Mouse (Mus musculus) thymus, postnatal 14 days (tissue): ENCODE results near the gene Kptn.

Experiments used
- DNase-seq: peaks from one replicate; pipeline ENCODE4 v3.0.0; 2021

Gene Kptn

DNA sequence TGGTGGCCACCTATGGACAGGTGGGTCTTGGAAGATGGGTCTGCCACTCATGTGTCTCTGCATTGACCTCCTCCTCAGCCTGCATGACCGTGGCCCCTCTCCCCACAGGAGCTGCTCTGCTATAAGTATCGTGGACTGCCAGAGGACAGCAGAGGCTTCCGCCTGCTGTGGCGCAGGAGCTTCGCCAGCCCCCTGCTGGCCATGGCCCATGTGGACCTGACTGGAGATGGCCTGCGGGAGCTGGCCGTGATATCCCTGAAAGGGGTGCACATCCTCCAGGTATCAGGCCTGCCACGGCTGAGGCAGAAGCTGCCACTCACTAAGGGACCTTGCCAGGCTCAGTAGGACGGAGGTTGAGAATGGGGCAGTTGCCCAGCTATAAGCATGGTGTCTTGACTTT lies 6.1 kb downstream of the Kptn start:
- DNase-seq = no peak

- no peak for DNase-seq
Observed at GRCm38 (mm10) chr7:16128344-16128743, 8.6 kb downstream of the Kptn start.

DNA sequence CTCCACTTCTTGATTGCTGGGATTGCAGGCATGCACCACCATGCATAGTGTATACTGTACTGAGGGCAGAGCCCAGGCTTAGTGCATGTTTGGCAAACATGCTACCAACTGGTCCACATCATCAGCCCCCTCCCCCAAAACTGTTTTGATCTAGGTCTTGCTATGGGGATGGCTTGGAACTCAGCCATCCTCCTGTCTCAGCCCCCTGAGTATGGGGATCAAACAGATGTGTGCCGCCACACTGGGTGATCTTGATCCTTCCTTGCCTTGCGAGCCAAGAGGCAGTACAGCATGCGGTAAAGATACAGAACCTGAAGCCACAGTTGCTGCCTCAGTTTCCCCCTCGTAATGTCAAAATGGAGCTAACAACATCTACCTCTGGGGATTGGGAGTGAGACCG lies 9.2 kb downstream of the Kptn start:
- no peak for DNase-seq

GRCm38 (mm10) chr7:16129421-16129845 lies 9.7 kb downstream of the Kptn start, which contains the start of gene Slc8a2:
Gene Slc8a2 (plus strand): TSS chr7:16129826.
- peak; percentile 70 for DNase-seq

DNA sequence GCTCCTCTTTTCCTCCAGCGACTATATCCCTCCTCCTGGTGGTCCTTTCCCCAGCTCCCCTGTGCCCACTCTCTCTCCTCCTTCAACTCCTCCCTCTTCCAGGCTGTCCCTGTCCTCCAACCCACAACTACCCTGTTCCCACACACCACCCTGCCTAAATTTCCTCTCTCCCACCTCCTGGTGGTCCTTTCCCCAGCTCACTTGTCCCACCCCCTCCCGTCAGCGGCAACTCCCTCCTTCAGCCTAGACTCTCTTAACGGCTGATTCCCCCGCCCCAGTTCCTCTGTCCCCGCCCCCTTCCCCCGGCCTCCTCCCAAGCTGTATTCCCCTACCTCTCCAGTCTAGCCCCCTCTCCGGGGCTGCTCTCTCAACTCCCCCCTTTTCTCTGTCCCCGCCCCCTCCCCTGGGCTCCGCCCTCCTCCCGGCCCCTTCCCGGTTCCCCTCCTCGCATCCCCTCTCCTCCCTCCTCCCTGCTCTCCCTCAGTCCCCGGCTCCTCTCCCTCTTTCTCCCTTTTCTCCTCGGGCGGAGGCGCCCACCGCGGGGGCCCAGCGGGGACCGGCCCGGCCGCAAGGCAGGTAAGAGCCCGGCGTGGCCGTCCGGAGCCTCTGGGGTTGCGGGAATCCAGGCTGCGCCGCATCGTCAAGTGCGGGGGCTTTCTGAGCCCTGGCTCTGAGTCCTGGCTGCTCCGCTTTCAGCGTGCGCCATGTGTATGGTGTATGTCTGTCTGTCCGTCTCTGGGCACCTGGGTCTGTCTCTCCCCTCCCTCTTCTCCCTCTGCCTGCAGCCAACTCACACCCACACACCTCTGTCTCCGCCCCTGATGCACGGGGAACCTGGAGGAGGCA lies 10.4 kb downstream of the Kptn start:
- no peak for DNase-seq

GRCm38 (mm10) chr7:16130956-16131634 lies 11.4 kb downstream of the Kptn start:
- no peak for DNase-seq

- DNase-seq = no peak
Observed at GRCm38 (mm10) chr7:16132161-16132581, 12.5 kb downstream of the Kptn start.

- no peak for DNase-seq
Observed at GRCm38 (mm10) chr7:16132926-16133325, 13.2 kb downstream of the Kptn start.

DNA sequence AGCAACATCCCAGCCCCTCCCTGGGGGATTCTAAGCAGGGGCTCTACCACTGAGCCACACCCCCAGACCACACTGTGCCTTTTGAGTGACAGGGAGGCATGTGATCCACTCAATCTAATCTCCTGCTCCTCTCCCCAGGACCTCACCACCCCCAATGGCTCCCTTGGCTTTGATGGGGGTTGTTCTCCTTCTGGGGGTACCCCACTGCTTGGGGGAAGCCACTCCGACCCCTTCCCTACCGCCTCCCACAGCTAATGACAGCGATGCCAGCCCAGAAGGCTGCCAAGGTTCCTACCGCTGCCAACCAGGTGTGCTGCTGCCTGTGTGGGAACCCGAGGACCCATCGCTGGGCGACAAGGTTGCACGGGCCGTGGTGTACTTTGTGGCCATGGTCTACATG lies 14.0 kb downstream of the Kptn start:
- DNase-seq = no peak

DNA sequence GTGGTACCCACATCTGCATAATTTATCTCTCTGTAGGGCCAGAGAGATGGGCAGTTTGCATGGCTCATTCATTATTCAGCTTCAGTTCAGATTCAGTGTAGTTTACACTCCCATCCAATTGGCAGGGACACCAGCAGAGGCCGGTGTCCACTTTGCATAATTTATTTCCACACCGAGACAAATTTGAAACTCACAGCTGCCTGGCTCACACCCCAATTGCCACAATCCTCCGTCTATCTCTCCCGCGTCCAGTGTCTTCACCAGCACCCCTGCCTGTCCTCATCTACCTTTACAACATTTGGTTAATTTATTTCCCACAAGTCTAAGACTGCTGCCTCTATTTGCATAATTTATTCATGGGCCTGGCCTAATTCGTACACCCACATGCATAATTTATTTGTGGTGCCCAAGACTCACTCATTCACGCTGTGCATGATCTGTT lies 15.3 kb downstream of the Kptn start:
- no peak for DNase-seq

DNA sequence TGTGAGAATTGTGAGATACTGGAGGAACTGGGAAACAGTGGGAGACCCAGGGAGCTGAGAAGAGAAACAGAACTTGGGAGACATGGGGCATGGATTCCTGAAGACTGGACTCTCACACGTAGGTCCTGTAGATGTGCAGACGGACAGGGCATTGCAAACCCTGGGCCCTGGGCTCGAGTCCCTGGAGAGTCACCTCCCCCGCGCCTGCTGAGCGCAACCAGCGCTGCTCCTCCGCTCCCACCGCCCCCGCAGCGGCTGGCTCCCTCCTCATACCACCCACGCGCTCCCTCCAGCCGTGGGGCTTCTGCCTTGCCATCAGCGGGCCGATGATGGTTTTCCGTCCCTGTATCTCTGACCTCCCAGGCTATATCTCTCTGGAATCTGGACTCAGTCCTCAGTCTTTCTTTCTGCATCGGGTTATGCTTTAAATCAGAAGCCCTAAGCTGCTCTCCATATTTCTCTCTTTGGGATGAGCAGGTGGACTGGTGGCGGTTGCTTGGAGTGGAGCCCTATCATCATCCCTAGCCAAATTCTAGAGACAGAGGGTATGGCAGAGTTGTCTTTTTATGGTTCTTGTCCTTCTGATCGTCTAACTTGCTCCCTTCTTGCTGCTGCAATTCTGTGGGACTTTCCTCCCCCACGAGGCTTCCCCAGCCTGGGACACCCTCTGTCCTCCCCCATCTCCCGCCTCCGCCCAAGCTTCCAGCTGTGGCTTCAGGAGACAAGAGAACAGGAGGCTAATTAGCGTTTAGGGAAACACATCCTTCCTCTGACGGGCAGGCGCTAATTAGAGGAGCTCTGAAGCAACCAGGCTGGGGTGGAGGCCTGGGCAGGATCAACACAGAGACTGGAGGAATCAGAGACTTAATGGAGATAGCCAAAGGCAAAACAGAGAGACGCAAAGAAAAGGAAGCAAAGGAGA lies 27.1 kb downstream of the Kptn start:
- no peak for DNase-seq

DNA sequence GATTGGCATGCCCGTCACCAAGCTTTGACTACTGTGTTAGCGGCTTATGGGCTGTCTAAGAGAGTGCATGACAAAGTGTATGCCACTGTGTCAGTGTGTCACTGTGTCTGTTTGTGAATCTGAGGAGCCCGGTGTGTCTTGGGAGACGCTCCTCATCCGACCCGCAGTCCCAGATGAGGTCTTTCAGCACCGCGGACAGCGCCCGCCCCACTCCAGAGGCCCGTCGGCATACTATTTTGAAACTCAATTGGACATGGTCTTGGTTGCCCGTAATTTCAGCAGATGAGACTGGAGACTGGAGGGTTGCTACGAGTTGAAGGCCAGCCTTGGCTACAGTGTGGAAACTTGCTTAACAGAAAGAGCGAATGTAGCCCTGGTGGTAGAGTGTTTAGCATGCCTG lies 27.9 kb downstream of the Kptn start:
- DNase-seq = peak; percentile 58

GRCm38 (mm10) chr7:16149241-16149640 lies 29.5 kb downstream of the Kptn start:
- no peak for DNase-seq

GRCm38 (mm10) chr7:16150191-16151145 lies 30.8 kb downstream of the Kptn start:
- DNase-seq = no peak

DNA sequence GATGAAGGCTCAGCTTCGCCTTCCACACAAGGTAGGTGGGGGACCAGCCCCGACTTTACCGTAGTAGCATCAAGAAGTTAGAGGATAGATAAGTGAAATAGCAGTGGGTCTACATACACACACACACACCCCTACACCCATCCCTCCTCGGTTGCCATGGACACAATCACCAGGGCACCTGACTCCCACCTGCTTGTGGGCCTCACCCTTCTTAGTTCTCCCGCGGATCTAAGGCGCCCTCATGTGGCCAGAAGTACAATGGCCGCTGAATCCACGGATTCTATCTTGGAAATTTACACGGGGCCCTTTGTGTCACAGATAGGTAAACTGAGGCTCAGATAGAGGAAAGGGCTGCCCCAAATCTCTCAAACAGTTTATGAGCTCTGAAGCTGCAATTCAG lies 33.8 kb downstream of the Kptn start:
- DNase-seq = peak; percentile 55

- no peak for DNase-seq
Observed at GRCm38 (mm10) chr7:16155132-16155872, 35.6 kb downstream of the Kptn start.

- no peak for DNase-seq
Observed at GRCm38 (mm10) chr7:16156105-16156714, 36.5 kb downstream of the Kptn start.

DNA sequence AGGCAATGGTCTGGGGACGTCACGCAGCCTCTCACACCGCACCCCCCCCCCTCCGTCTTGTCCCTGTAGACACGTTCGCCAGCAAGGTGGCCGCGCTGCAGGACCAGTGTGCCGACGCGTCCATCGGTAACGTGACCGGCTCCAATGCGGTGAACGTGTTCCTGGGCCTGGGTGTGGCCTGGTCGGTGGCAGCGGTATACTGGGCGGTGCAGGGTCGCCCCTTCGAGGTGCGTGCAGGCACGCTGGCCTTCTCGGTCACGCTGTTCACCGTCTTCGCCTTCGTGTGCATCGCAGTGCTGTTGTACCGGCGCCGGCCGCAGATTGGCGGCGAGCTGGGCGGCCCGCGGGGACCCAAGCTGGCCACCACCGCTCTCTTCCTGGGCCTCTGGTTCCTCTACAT lies 39.0 kb downstream of the Kptn start:
- DNase-seq = no peak

DNA sequence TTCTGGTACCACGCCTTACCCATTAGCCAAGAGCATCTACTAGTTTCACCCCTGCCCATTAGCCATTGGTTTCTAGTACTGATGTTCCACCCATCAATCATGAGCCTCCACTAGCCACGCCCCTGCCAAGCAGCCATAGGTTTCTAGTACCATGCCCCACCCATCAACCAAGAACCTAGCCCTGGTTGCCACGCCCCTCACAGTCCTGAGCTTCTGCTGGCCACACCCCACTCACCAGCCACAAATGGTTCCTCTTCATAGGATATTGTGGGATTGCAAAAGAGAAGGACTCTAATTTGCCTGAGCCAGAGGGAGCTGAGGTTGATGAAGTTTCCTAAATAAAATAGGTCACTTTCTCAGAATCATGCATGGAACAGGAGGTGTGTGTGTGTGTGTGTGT lies 41.0 kb downstream of the Kptn start:
- DNase-seq = no peak

DNA sequence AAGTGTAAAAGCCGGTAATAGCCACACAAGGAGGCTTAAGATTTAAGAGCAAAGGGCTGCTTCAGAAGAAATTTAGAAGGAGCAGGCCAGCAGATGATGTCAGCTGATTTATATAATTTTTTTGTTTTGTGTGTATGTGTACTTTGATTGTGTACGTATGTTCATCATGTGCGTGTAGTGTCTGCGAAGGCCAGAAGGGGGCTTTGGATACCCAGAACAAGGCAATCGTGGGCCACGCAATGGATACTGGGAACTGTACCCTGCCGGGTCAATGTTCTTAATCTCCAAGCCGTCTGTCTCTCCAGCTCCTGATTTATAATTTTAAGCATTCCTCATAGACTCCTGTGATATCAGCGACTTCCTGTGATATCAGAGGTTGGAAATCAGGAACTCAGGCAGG lies 41.6 kb downstream of the Kptn start:
- DNase-seq = no peak

DNA sequence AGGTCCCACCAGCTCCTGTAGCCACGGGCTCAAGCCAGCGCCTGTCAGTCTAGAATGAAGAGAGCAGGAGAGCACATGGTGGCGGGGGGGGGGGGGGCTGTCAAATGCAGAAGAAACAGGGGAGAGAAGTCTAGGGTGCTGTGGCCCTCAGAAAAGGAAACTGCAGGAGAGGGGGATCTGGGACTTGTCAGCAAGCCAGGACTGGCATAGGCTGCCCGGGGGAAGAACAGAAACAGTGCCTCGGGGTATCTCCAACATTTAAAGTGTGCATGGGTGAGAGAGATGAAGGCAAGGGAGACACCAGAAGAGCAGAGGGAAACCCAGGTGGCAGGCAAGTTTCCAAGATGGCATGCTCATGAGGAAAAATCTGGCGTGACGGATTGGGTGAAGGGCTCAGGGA lies 42.3 kb downstream of the Kptn start:
- no peak for DNase-seq
